Mouse (Mus musculus): ENCODE data around the gene Lrrc25. TPM values are rescaled to one million over a fixed set of nuclear protein-coding genes. Genes with fewer than 3 reads are reported as not detected.

The Lrrc25 gene
- polyA plus RNA-seq, 1 experiment from 2014 or later, result 1.6 TPM

GRCm38 (mm10) chr8:70597417-70598272, 18.3 kb upstream of the Lrrc25 start:
- Histone ChIP-seq H3K9ac (ENCODE audit: low read depth, low read length) (peak overlapping the region; percentile 67), H3K27me3 (replicated peaks; ENCODE audit: control insufficient read depth, insufficient read depth, low read length) (no peaks in the 10 kb centered on the region), H3K36me3 (ENCODE audit: control insufficient read depth, insufficient read depth, low read length) (peaks cover 7% of the 10 kb centered on the region), H3K27ac (ENCODE audit: low read depth, low read length) (peak overlapping the region; percentile 34; the same call in 1 of the 2 replicates), H3K9me3 (ENCODE audit: control insufficient read depth, low read length) (peaks cover 2% of the 10 kb centered on the region; the same call in 1 of the 2 replicates), H3K4me3 (ENCODE audit: low read length) (peak overlapping the region; percentile 40), H3K4me1 (ENCODE audit: control insufficient read depth, insufficient read depth, low read depth, low read length) (peaks cover 62% of the 10 kb centered on the region), H3K4me2 (ENCODE audit: low read length) (peak overlapping the region; percentile 73)
- WGBS, result 10% methylated on average over 37 of the region's 68 CpGs
- ATAC-seq, result no peak

- peak; percentile 16; the same call in 1 of the 2 replicates for ATAC-seq
- 3% methylated on average over 27 of the region's 29 CpGs for WGBS
- Histone ChIP-seq H3K4me2 (ENCODE audit: low read length) (peak overlapping the region; percentile 73), H3K36me3 (ENCODE audit: control insufficient read depth, insufficient read depth, low read length) (peaks cover 11% of the 10 kb centered on the region), H3K9ac (ENCODE audit: low read depth, low read length) (peak overlapping the region; percentile 67), H3K4me3 (ENCODE audit: low read length) (peak overlapping the region; percentile 40), H3K9me3 (ENCODE audit: control insufficient read depth, low read length) (peaks cover 2% of the 10 kb centered on the region; the same call in 1 of the 2 replicates), H3K27me3 (replicated peaks; ENCODE audit: control insufficient read depth, insufficient read depth, low read length) (no peaks in the 10 kb centered on the region), H3K4me1 (ENCODE audit: control insufficient read depth, insufficient read depth, low read depth, low read length) (peaks cover 60% of the 10 kb centered on the region), H3K27ac (ENCODE audit: low read depth, low read length) (no peak overlapping the region)
These were observed 17.7 kb upstream of the Lrrc25 start for GRCm38 (mm10) chr8:70598283-70598682.

GRCm38 (mm10) chr8:70598722-70599121, 17.2 kb upstream of the Lrrc25 start:
- H3K4me3 ChIP-seq (ENCODE audit: low read length), result peak overlapping the region; percentile 40
- peaks cover 2% of the 10 kb centered on the region; the same call in 1 of the 2 replicates for H3K9me3 ChIP-seq (ENCODE audit: control insufficient read depth, low read length)
- no peaks in the 10 kb centered on the region for H3K27me3 ChIP-seq (replicated peaks; ENCODE audit: control insufficient read depth, insufficient read depth, low read length)
- H3K27ac ChIP-seq (ENCODE audit: low read depth, low read length), result no peak overlapping the region
- peaks cover 11% of the 10 kb centered on the region for H3K36me3 ChIP-seq (ENCODE audit: control insufficient read depth, insufficient read depth, low read length)
- no peak for ATAC-seq
- 16% methylated on average over 10 of the region's 10 CpGs for WGBS
- H3K4me1 ChIP-seq (ENCODE audit: control insufficient read depth, insufficient read depth, low read depth, low read length), result peaks cover 55% of the 10 kb centered on the region
- H3K4me2 ChIP-seq (ENCODE audit: low read length), result peak overlapping the region; percentile 73
- H3K9ac ChIP-seq (ENCODE audit: low read depth, low read length), result peak overlapping the region; percentile 67

GRCm38 (mm10) chr8:70599507-70600290, 16.3 kb upstream of the Lrrc25 start:
- Histone ChIP-seq H3K36me3 (ENCODE audit: control insufficient read depth, insufficient read depth, low read length) (peaks cover 11% of the 10 kb centered on the region), H3K4me1 (ENCODE audit: control insufficient read depth, insufficient read depth, low read depth, low read length) (peaks cover 54% of the 10 kb centered on the region), H3K9ac (ENCODE audit: low read depth, low read length) (peak overlapping the region; percentile 22; the same call in 1 of the 2 replicates), H3K4me2 (ENCODE audit: low read length) (no peak overlapping the region), H3K27ac (ENCODE audit: low read depth, low read length) (no peak overlapping the region), H3K4me3 (ENCODE audit: low read length) (no peak overlapping the region), H3K9me3 (ENCODE audit: control insufficient read depth, low read length) (peaks cover 2% of the 10 kb centered on the region; the same call in 1 of the 2 replicates), H3K27me3 (replicated peaks; ENCODE audit: control insufficient read depth, insufficient read depth, low read length) (no peaks in the 10 kb centered on the region)
- no peak for ATAC-seq
- whole genome bisulfite sequencing, result 84% methylated on average over 12 of the region's 12 CpGs

- Histone ChIP-seq H3K36me3 (ENCODE audit: control insufficient read depth, insufficient read depth, low read length) (peaks cover 11% of the 10 kb centered on the region), H3K4me3 (ENCODE audit: low read length) (peak overlapping the region; percentile 24), H3K4me1 (ENCODE audit: control insufficient read depth, insufficient read depth, low read depth, low read length) (peaks cover 44% of the 10 kb centered on the region), H3K27me3 (replicated peaks; ENCODE audit: control insufficient read depth, insufficient read depth, low read length) (no peaks in the 10 kb centered on the region), H3K9ac (ENCODE audit: low read depth, low read length) (peak overlapping the region; percentile 37), H3K4me2 (ENCODE audit: low read length) (peak overlapping the region; percentile 55), H3K9me3 (ENCODE audit: control insufficient read depth, low read length) (peaks cover 2% of the 10 kb centered on the region; the same call in 1 of the 2 replicates), H3K27ac (ENCODE audit: low read depth, low read length) (peak overlapping the region; percentile 68)
- 12% methylated on average over 9 of the region's 10 CpGs for WGBS
- 0 out of 2 replicates have a peak, but pooled peaks have one; percentile 3 for ATAC-seq
These were observed 15.3 kb upstream of the Lrrc25 start for GRCm38 (mm10) chr8:70600473-70601270.

GRCm38 (mm10) chr8:70601271-70601649, 14.7 kb upstream of the Lrrc25 start:
- Histone ChIP-seq H3K36me3 (ENCODE audit: control insufficient read depth, insufficient read depth, low read length) (peaks cover 9% of the 10 kb centered on the region), H3K27ac (ENCODE audit: low read depth, low read length) (peak overlapping the region; percentile 68), H3K9me3 (ENCODE audit: control insufficient read depth, low read length) (no peaks in the 10 kb centered on the region), H3K9ac (ENCODE audit: low read depth, low read length) (peak overlapping the region; percentile 37; the same call in 1 of the 2 replicates), H3K4me3 (ENCODE audit: low read length) (peak overlapping the region; percentile 24), H3K27me3 (replicated peaks; ENCODE audit: control insufficient read depth, insufficient read depth, low read length) (no peaks in the 10 kb centered on the region), H3K4me2 (ENCODE audit: low read length) (peak overlapping the region; percentile 55), H3K4me1 (ENCODE audit: control insufficient read depth, insufficient read depth, low read depth, low read length) (peaks cover 42% of the 10 kb centered on the region)
- WGBS, result under 1% methylated on average over 26 of the region's 26 CpGs
- ATAC-seq, result peak; percentile 59

- H3K4me3 ChIP-seq (ENCODE audit: low read length), result no peak overlapping the region
- no peak overlapping the region for H3K9ac ChIP-seq (ENCODE audit: low read depth, low read length)
- no peak for ATAC-seq
- no peaks in the 10 kb centered on the region for H3K9me3 ChIP-seq (ENCODE audit: control insufficient read depth, low read length)
- H3K4me1 ChIP-seq (ENCODE audit: control insufficient read depth, insufficient read depth, low read depth, low read length), result peaks cover 43% of the 10 kb centered on the region
- no peaks in the 10 kb centered on the region for H3K27me3 ChIP-seq (replicated peaks; ENCODE audit: control insufficient read depth, insufficient read depth, low read length)
- H3K27ac ChIP-seq (ENCODE audit: low read depth, low read length), result no peak overlapping the region
- H3K36me3 ChIP-seq (ENCODE audit: control insufficient read depth, insufficient read depth, low read length), result peaks cover 9% of the 10 kb centered on the region
- H3K4me2 ChIP-seq (ENCODE audit: low read length), result no peak overlapping the region
- WGBS, result 93% methylated on average over 13 of the region's 13 CpGs
These were observed 13.7 kb upstream of the Lrrc25 start for GRCm38 (mm10) chr8:70602139-70602811.

- no peak for ATAC-seq
- H3K4me3 ChIP-seq (ENCODE audit: low read length), result no peak overlapping the region
- no peaks in the 10 kb centered on the region for H3K9me3 ChIP-seq (ENCODE audit: control insufficient read depth, low read length)
- no peaks in the 10 kb centered on the region for H3K27me3 ChIP-seq (replicated peaks; ENCODE audit: control insufficient read depth, insufficient read depth, low read length)
- 85% methylated on average over 7 of the region's 7 CpGs for WGBS
- H3K9ac ChIP-seq (ENCODE audit: low read depth, low read length), result no peak overlapping the region
- H3K4me1 ChIP-seq (ENCODE audit: control insufficient read depth, insufficient read depth, low read depth, low read length), result peaks cover 44% of the 10 kb centered on the region
- peaks cover 9% of the 10 kb centered on the region for H3K36me3 ChIP-seq (ENCODE audit: control insufficient read depth, insufficient read depth, low read length)
- no peak overlapping the region for H3K27ac ChIP-seq (ENCODE audit: low read depth, low read length)
- H3K4me2 ChIP-seq (ENCODE audit: low read length), result no peak overlapping the region
These were observed 11.4 kb upstream of the Lrrc25 start for GRCm38 (mm10) chr8:70604558-70604957.

All from hindbrain, embryonic 16.5 days (tissue).